Mouse (Mus musculus): Measurements from ENCODE around the gene Eno3. TPM values are rescaled to one million over a fixed set of nuclear protein-coding genes. Genes with fewer than 3 reads are reported as not detected.
A peak's percentile ranks its signal among the peaks of the same experiment; 100 is the strongest.

Eno3 gene
- polyA plus RNA-seq, 1 experiment from 2014 or later, result 9.2 TPM

- H3K36me3 ChIP-seq, result no peaks in the 10 kb centered on the region
- no peaks in the 10 kb centered on the region for H3K4me1 ChIP-seq (replicated peaks)
- WGBS, result 81% methylated on average over 2 of the region's 2 CpGs
- no peak overlapping the region for H3K4me2 ChIP-seq
- no peak overlapping the region for H3K27ac ChIP-seq
- no peaks in the 10 kb centered on the region for H3K27me3 ChIP-seq
- no peak for ATAC-seq (ENCODE audit: low FRiP score)
- no peak overlapping the region for H3K9ac ChIP-seq
- no peak overlapping the region for H3K4me3 ChIP-seq
- no peaks in the 10 kb centered on the region for H3K9me3 ChIP-seq
These were observed 28.6 kb upstream of the Eno3 start for GRCm38 (mm10) chr11:70628431-70628830.

GRCm38 (mm10) chr11:70629557-70629956 lies 27.4 kb upstream of the Eno3 start:
- 57% methylated on average over 5 of the region's 5 CpGs for WGBS
- H3K9me3 ChIP-seq, result no peaks in the 10 kb centered on the region
- H3K27ac ChIP-seq, result no peak overlapping the region
- no peak for ATAC-seq (ENCODE audit: low FRiP score)
- H3K9ac ChIP-seq, result no peak overlapping the region
- no peaks in the 10 kb centered on the region for H3K36me3 ChIP-seq
- H3K4me3 ChIP-seq, result no peak overlapping the region
- H3K27me3 ChIP-seq, result no peaks in the 10 kb centered on the region
- no peak overlapping the region for H3K4me2 ChIP-seq
- no peaks in the 10 kb centered on the region for H3K4me1 ChIP-seq (replicated peaks)

GRCm38 (mm10) chr11:70630129-70630528 lies 26.9 kb upstream of the Eno3 start:
- H3K4me1 ChIP-seq (replicated peaks), result no peaks in the 10 kb centered on the region
- H3K9ac ChIP-seq, result no peak overlapping the region
- no peak overlapping the region for H3K4me2 ChIP-seq
- H3K9me3 ChIP-seq, result no peaks in the 10 kb centered on the region
- no peak overlapping the region for H3K4me3 ChIP-seq
- no peaks in the 10 kb centered on the region for H3K36me3 ChIP-seq
- no peak for ATAC-seq (ENCODE audit: low FRiP score)
- no peaks in the 10 kb centered on the region for H3K27me3 ChIP-seq
- H3K27ac ChIP-seq, result no peak overlapping the region
- 74% methylated on average over 7 of the region's 7 CpGs for WGBS

- 84% methylated on average over 4 of the region's 4 CpGs for WGBS
These were observed 21.4 kb upstream of the Eno3 start for GRCm38 (mm10) chr11:70635601-70636000.

GRCm38 (mm10) chr11:70637764-70638163 lies 19.2 kb upstream of the Eno3 start:
- WGBS, result 91% methylated on average over 1 of the region's 1 CpGs
- Histone ChIP-seq H3K4me3 (no peak overlapping the region), H3K9ac (no peak overlapping the region), H3K4me1 (replicated peaks) (no peaks in the 10 kb centered on the region), H3K27me3 (0 out of 2 replicates have a peak, but pooled peaks cover 3% of the 10 kb centered on the region), H3K36me3 (peaks cover 5% of the 10 kb centered on the region), H3K4me2 (no peak overlapping the region), H3K9me3 (no peaks in the 10 kb centered on the region), H3K27ac (no peak overlapping the region)
- ATAC-seq (ENCODE audit: low FRiP score), result no peak

More at GRCm38 (mm10) chr11:70635601-70636000, 21.4 kb upstream of the Eno3 start:
- Histone ChIP-seq H3K9ac (no peak overlapping the region), H3K4me1 (replicated peaks) (no peaks in the 10 kb centered on the region), H3K27ac (no peak overlapping the region), H3K4me3 (no peak overlapping the region), H3K9me3 (no peaks in the 10 kb centered on the region), H3K27me3 (0 out of 2 replicates have a peak, but pooled peaks cover 3% of the 10 kb centered on the region), H3K36me3 (no peaks in the 10 kb centered on the region), H3K4me2 (no peak overlapping the region)
- no peak for ATAC-seq (ENCODE audit: low FRiP score)

- H3K9ac ChIP-seq, result no peak overlapping the region
- H3K27me3 ChIP-seq, result 0 out of 2 replicates have a peak, but pooled peaks cover 3% of the 10 kb centered on the region
- no peak overlapping the region for H3K27ac ChIP-seq
- peaks cover 10% of the 10 kb centered on the region for H3K36me3 ChIP-seq
- no peaks in the 10 kb centered on the region for H3K9me3 ChIP-seq
- 80% methylated on average over 1 of the region's 1 CpGs for WGBS
- no peaks in the 10 kb centered on the region for H3K4me1 ChIP-seq (replicated peaks)
- H3K4me2 ChIP-seq, result no peak overlapping the region
- H3K4me3 ChIP-seq, result no peak overlapping the region
- no peak for ATAC-seq (ENCODE audit: low FRiP score)
These were observed 18.7 kb upstream of the Eno3 start for GRCm38 (mm10) chr11:70638293-70638692.

GRCm38 (mm10) chr11:70638714-70639278 lies 18.2 kb upstream of the Eno3 start, which contains the start of gene Gp1ba:
TSS of gene Gp1ba (plus strand) at chr11:70639122.
- H3K36me3 ChIP-seq, result peaks cover 14% of the 10 kb centered on the region
- no peak within 1 kb of the TSS for H3K4me3 ChIP-seq
- 0 out of 2 replicates have a peak, but pooled peaks cover 3% of the 10 kb centered on the region for H3K27me3 ChIP-seq
- H3K9me3 ChIP-seq, result no peaks in the 10 kb centered on the region
- WGBS, result 58% methylated on average over 5 of the region's 5 CpGs
- no peak for ATAC-seq (ENCODE audit: low FRiP score)
- H3K4me2 ChIP-seq, result no peak within 1 kb of the TSS
- no peak within 1 kb of the TSS for H3K9ac ChIP-seq
- H3K27ac ChIP-seq, result no peak within 1 kb of the TSS
- no peaks in the 10 kb centered on the region for H3K4me1 ChIP-seq (replicated peaks)

GRCm38 (mm10) chr11:70639976-70640375 lies 17.0 kb upstream of the Eno3 start:
- Histone ChIP-seq H3K9ac (no peak overlapping the region), H3K27ac (no peak overlapping the region), H3K4me3 (no peak overlapping the region), H3K36me3 (peaks cover 26% of the 10 kb centered on the region), H3K4me2 (no peak overlapping the region), H3K9me3 (no peaks in the 10 kb centered on the region), H3K4me1 (replicated peaks) (peaks cover 6% of the 10 kb centered on the region; the same call in 1 of the 2 replicates), H3K27me3 (0 out of 2 replicates have a peak, but pooled peaks cover 3% of the 10 kb centered on the region)
- 86% methylated on average over 8 of the region's 8 CpGs for WGBS
- ATAC-seq (ENCODE audit: low FRiP score), result no peak

GRCm38 (mm10) chr11:70641241-70641640 lies 15.8 kb upstream of the Eno3 start:
- 89% methylated on average over 7 of the region's 7 CpGs for WGBS
- no peak overlapping the region for H3K4me2 ChIP-seq
- no peaks in the 10 kb centered on the region for H3K9me3 ChIP-seq

GRCm38 (mm10) chr11:70643051-70643450 lies 14.0 kb upstream of the Eno3 start:
- Histone ChIP-seq H3K9ac (no peak overlapping the region), H3K9me3 (no peaks in the 10 kb centered on the region), H3K4me3 (no peak overlapping the region), H3K36me3 (peaks cover 33% of the 10 kb centered on the region), H3K4me2 (no peak overlapping the region), H3K4me1 (replicated peaks) (peaks cover 26% of the 10 kb centered on the region), H3K27ac (no peak overlapping the region), H3K27me3 (0 out of 2 replicates have a peak, but pooled peaks cover 3% of the 10 kb centered on the region)
- ATAC-seq (ENCODE audit: low FRiP score), result no peak
- WGBS, result 92% methylated on average over 6 of the region's 6 CpGs

More at GRCm38 (mm10) chr11:70641241-70641640, 15.8 kb upstream of the Eno3 start:
- Histone ChIP-seq H3K9ac (no peak overlapping the region), H3K36me3 (peaks cover 33% of the 10 kb centered on the region), H3K4me3 (no peak overlapping the region), H3K4me1 (replicated peaks) (peaks cover 19% of the 10 kb centered on the region), H3K27ac (no peak overlapping the region), H3K27me3 (0 out of 2 replicates have a peak, but pooled peaks cover 3% of the 10 kb centered on the region)
- ATAC-seq (ENCODE audit: low FRiP score), result no peak

GRCm38 (mm10) chr11:70644564-70645103 lies 12.4 kb upstream of the Eno3 start:
- Histone ChIP-seq H3K9ac (peak overlapping the region; percentile 95; the same call in 1 of the 2 replicates), H3K36me3 (peaks cover 41% of the 10 kb centered on the region), H3K4me3 (no peak overlapping the region), H3K4me1 (replicated peaks) (peaks cover 42% of the 10 kb centered on the region), H3K4me2 (no peak overlapping the region), H3K27me3 (no peaks in the 10 kb centered on the region), H3K27ac (no peak overlapping the region), H3K9me3 (no peaks in the 10 kb centered on the region)
- no peak for ATAC-seq (ENCODE audit: low FRiP score)
- WGBS, result 95% methylated on average over 8 of the region's 8 CpGs

- ATAC-seq (ENCODE audit: low FRiP score), result no peak
- Histone ChIP-seq H3K9me3 (no peaks in the 10 kb centered on the region), H3K4me1 (replicated peaks) (peaks cover 49% of the 10 kb centered on the region), H3K27me3 (no peaks in the 10 kb centered on the region), H3K9ac (peak overlapping the region; percentile 95), H3K27ac (peak overlapping the region; percentile 96; the same call in 1 of the 2 replicates), H3K36me3 (peaks cover 51% of the 10 kb centered on the region), H3K4me3 (peak overlapping the region; percentile 86), H3K4me2 (peak overlapping the region; percentile 90)
- 90% methylated on average over 12 of the region's 12 CpGs for WGBS
These were observed 11.3 kb upstream of the Eno3 start for GRCm38 (mm10) chr11:70645461-70646258.
